ENCODE assay signal across 12 mouse cellular contexts in the genomic region with DNA sequence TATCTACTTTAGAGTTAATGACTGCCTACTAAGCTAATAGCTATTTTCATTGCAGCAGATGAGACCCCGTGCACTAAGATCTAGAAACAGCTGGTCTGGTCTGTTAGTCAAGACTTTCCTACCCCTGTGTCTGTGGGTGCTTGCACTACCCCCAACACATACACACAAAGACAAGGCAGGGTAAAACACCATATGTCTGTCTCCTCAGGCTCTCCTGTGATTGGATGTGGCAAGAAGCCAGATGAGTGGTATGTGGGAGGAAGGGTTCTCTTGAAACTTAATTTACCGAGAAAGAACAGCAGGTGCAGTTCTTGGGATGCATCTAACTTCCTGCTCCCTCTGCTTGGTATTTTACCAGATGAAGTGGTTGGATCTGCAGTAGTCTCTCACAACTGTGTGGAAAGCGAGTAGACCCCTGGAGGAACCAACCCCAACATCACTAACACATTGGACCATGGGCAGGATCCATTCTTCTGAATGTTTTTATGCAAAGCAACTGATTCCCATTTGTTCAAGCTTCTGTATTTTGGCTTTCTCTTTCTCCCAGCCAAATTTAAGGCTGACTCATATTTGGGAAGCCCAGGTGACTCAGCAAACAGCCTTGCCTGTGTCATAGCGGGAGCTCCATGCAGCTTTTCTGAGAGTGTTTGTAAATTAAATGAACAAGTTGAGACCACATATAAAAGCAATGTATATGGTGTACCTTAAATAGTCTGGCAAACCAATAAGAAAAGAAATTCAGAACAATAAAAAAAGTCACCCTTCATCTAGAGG.
DNase-seq lines count a peak whose midpoint lies in the region; ATAC-seq and TF ChIP-seq lines count a peak whose summit lies in the region.
"Had no signal": no experiment of that assay in that cellular context is flagged by ENCODE, and none has a peak within 500 bp of the region (broad histone marks: within the 10 kb centered on the region; RNA-seq: fewer than 3 reads in every experiment).

No protein-coding gene starts in this region.

- no peak overlapping the region for H3K4me2 ChIP-seq in embryonic facial prominence, embryonic 15.5 days (replicated peaks)

- WGBS in embryonic facial prominence, embryonic 15.5 days, result 64% methylated on average over 4 of the region's 4 CpGs
- WGBS in olfactory bulb, adult 2 months, result 30% methylated on average over 4 of the region's 4 CpGs

- H3K27ac ChIP-seq in embryonic facial prominence, embryonic 15.5 days (replicated peaks), result no peak overlapping the region
- peak overlapping the region; percentile 14; the same call in 1 of the 2 replicates for H3K27ac ChIP-seq in olfactory bulb, adult 2 months (ENCODE audit: insufficient read depth, low read depth, low read length)

- H3K9me3 ChIP-seq in embryonic facial prominence, embryonic 15.5 days (replicated peaks), result no peaks in the 10 kb centered on the region

- no peaks in the 10 kb centered on the region for H3K36me3 ChIP-seq in embryonic facial prominence, embryonic 15.5 days

- TF ChIP-seq POLR2A in olfactory bulb, adult 2 months (IDR thresholded peaks at IDR 0.05; ENCODE audit: insufficient read depth, low read depth, low read length), result no peak

- no peaks in the 10 kb centered on the region for H3K27me3 ChIP-seq in embryonic facial prominence, embryonic 15.5 days

- TF ChIP-seq CTCF in olfactory bulb, adult 2 months (IDR thresholded peaks at IDR 0.05; ENCODE audit: insufficient read depth, low read depth, low read length), result no peak

- peak; percentile 34; the same call in 1 of the 2 replicates for ATAC-seq in embryonic facial prominence, embryonic 15.5 days (ENCODE audit: insufficient number of reproducible peaks, low FRiP score, low TSS enrichment, low read depth)

- DNase-seq in heart, adult 11 months, result peak; percentile 68
- DNase-seq in heart, adult 8-10 months (ENCODE audit: low spot score), result no peak
- DNase-seq in layer of hippocampus, adult 9-10 months (ENCODE audit: low spot score), result peak; percentile 73
- no peak for DNase-seq in heart, postnatal 36 days
- no peak for DNase-seq in cerebellum, adult 8-10 months
- DNase-seq in ovary, postnatal 36 days (ENCODE audit: low spot score), result no peak
- DNase-seq: gastrocnemius, postnatal 14 days; heart, postnatal 10 days; kidney, adult 9 months; lung, postnatal 14 days had no signal

- H3K9ac ChIP-seq in embryonic facial prominence, embryonic 15.5 days, result no peak overlapping the region

- intact Hi-C loops in heart, postnatal 36 days (cut with DNase I), result no loop called here

- H3K4me1 ChIP-seq in embryonic facial prominence, embryonic 15.5 days, result 0 out of 2 replicates have a peak, but pooled peaks cover under 1% of the 10 kb centered on the region
- no peaks in the 10 kb centered on the region for H3K4me1 ChIP-seq in olfactory bulb, adult 2 months (ENCODE audit: control insufficient read depth, insufficient read depth, low read length)

- H3K4me3 ChIP-seq in embryonic facial prominence, embryonic 15.5 days (replicated peaks), result no peak overlapping the region
- no peak overlapping the region for H3K4me3 ChIP-seq in olfactory bulb, adult 2 months (ENCODE audit: insufficient read depth, low read depth, low read length)

Comparison
In these comparisons a context has a peak if more than half of its experiments do, and no peak if none do; other contexts are left out.
1. DNase-seq: peak in heart, adult 11 months (single experiment) and layer of hippocampus, adult 9-10 months (single experiment); none in heart, adult 8-10 months (single experiment), heart, postnatal 36 days (0 of 2), cerebellum, adult 8-10 months (single experiment) and ovary, postnatal 36 days (single experiment).